Mouse (Mus musculus) neural tube, embryonic 12.5 days (tissue): ENCODE measurements at regions not wholly inside any gene's neighbourhood (a gene's known extent, or its start where the extent isn't known, plus 50 kb on each side); places are given as distances from the start of the nearest gene placed in this dataset.

ENCODE experiments used
- ATAC-seq: fragments of 200-750 bp; cut with Nextera tagmentation; 2 replicates; pipeline ENCODE4 v1.8.0; 2017; ENCODE audit warnings: low read depth, mild to moderate bottlenecking, moderate TSS enrichment, moderate library complexity; ENCODE audit not compliant: low FRiP score
- H3K27ac ChIP-seq: fragments of 300-500 bp; sonication (generic); 2 replicates; pipeline ENCODE4 v1.5.1; 2016
- H3K27me3 ChIP-seq: fragments of 300-500 bp; sonication (generic); replicated peaks from 2 replicates; pipeline ENCODE4 v1.6.1; 2016; ENCODE audit warnings: mild to moderate bottlenecking
- H3K36me3 ChIP-seq: fragments of 300-500 bp; sonication (generic); 2 replicates; pipeline ENCODE4 v1.6.1; 2016; ENCODE audit warnings: mild to moderate bottlenecking
- H3K4me1 ChIP-seq: fragments of 300-500 bp; sonication (generic); 2 replicates; pipeline ENCODE4 v1.6.1; 2016
- H3K4me2 ChIP-seq: fragments of 300-500 bp; sonication (generic); replicated peaks from 2 replicates; pipeline ENCODE4 v1.6.1; 2016; ENCODE audit warnings: mild to moderate bottlenecking
- H3K4me3 ChIP-seq: fragments of 300-500 bp; sonication (generic); 2 replicates; pipeline ENCODE4 v1.5.1; 2016
- H3K9ac ChIP-seq: fragments of 300-500 bp; sonication (generic); 2 replicates; pipeline ENCODE4 v1.6.1; 2016; ENCODE audit warnings: mild to moderate bottlenecking
- H3K9me3 ChIP-seq: fragments of 300-500 bp; sonication (generic); 2 replicates; pipeline ENCODE4 v1.6.1; 2016; ENCODE audit warnings: mild to moderate bottlenecking
- WGBS: fragments of 180-500 bp; shearing (Covaris S2); methylation state at CpG from one replicate; pipeline ENCODE4 v1.1.7; 2016; 5-methylcytosine and 5-hydroxymethylcytosine counted together

- no peaks in the 10 kb centered on the region for H3K9me3 ChIP-seq
- H3K9ac ChIP-seq: no peak overlapping the region
- no peak overlapping the region for H3K4me3 ChIP-seq
- WGBS: 36% methylated on average over 1 of the region's 1 CpGs
- ATAC-seq: 0 out of 2 replicates have a peak, but pooled peaks have one; percentile 21
- no peaks in the 10 kb centered on the region for H3K36me3 ChIP-seq
- no peak overlapping the region for H3K4me2 ChIP-seq
- no peaks in the 10 kb centered on the region for H3K4me1 ChIP-seq
- H3K27ac ChIP-seq: no peak overlapping the region
- no peaks in the 10 kb centered on the region for H3K27me3 ChIP-seq
Observed at GRCm38 (mm10) chr12:77901254-77901653, 292.8 kb upstream of the Gm6657 start.

DNA sequence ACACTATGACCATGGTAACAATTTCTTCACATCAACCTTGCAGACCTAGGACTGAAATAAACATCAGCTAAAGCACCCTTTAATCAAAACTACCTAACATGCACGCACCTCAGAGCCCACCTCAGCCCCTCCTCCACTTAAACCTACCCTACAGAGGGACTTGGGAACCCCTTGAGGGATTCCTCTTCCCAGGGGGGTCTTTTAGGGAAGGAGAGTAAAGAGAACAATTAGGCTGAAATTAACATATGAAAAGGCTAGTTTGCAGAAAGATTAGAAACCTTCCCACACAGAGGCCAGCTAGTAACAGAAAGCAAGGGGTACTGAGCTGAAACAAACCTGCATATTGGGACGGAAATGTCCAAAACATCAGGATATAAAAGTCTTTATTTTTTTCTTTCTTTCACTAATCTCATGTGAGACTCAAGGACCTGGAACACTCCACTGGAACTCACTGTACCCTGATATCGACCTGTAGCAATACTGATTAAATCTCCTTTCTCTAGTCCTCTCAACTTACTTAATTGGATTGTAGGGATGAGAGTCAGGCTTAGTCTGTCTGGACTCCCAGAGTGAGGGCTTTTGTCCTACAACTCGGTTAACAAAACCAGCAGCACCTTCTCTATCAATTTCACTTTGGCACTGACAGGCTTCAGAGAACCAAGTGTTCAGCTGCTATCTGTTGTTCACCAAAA, 281.0 kb upstream of the Gm6657 start:
- H3K27me3 ChIP-seq: no peaks in the 10 kb centered on the region
- peaks cover 5% of the 10 kb centered on the region; the same call in 1 of the 2 replicates for H3K4me1 ChIP-seq
- ATAC-seq: no peak
- no peak overlapping the region for H3K27ac ChIP-seq
- 25% methylated on average over 4 of the region's 4 CpGs for WGBS
- H3K4me3 ChIP-seq: no peak overlapping the region
- H3K36me3 ChIP-seq: no peaks in the 10 kb centered on the region
- no peak overlapping the region for H3K9ac ChIP-seq
- H3K4me2 ChIP-seq: no peak overlapping the region
- no peaks in the 10 kb centered on the region for H3K9me3 ChIP-seq

DNA sequence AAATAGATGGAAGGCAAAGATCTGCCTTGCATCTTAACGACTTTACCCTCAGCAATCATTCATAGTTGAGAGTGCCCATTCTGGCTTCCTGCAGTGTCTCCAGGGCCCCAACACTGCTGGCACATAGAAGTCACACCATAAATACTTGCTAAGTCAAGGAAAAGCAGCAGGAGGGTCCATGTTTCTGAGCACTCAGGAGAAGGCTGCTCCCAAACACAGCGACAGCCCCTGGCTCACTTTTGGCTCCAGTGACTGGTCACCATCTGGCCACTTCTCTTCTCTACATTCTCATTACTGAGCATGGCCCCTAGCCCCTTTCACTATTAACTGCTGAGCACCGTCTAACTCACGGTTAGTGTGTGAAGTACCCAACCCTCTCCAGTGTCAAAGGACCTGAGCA, 265.3 kb upstream of the Gm6657 start:
- Histone ChIP-seq H3K9ac (no peak overlapping the region), H3K27ac (no peak overlapping the region), H3K4me1 (peaks cover 7% of the 10 kb centered on the region; the same call in 1 of the 2 replicates), H3K36me3 (no peaks in the 10 kb centered on the region), H3K4me3 (no peak overlapping the region), H3K27me3 (no peaks in the 10 kb centered on the region), H3K4me2 (no peak overlapping the region), H3K9me3 (no peaks in the 10 kb centered on the region)
- WGBS: 24% methylated on average over 4 of the region's 4 CpGs
- ATAC-seq: peak; percentile 66

DNA sequence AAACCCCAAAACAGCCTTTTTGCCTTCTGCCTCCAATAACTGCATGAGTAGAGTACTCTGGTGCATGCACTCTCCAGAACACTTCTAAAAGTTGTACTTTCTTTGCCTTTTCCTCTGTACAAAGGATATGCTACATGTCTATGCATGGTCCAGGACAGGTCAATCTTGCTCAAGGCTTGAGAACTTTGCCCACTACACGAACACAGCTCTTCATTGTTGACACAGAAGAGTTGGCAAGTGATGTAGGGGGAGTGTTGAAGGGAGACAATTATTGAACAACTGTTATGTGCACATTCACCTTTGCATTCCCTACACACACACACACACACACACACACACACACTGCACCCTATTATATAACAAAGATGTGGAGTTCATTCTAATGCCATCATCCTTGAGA, 264.5 kb upstream of the Gm6657 start:
- Histone ChIP-seq H3K4me2 (no peak overlapping the region), H3K36me3 (no peaks in the 10 kb centered on the region), H3K9me3 (no peaks in the 10 kb centered on the region), H3K4me3 (no peak overlapping the region), H3K27me3 (no peaks in the 10 kb centered on the region), H3K4me1 (peaks cover 7% of the 10 kb centered on the region; the same call in 1 of the 2 replicates), H3K27ac (no peak overlapping the region), H3K9ac (no peak overlapping the region)
- 76% methylated on average over 1 of the region's 1 CpGs for WGBS
- ATAC-seq: no peak

GRCm38 (mm10) chr12:77943960-77944359, 250.1 kb upstream of the Gm6657 start:
- WGBS: 87% methylated on average over 8 of the region's 8 CpGs
- Histone ChIP-seq H3K36me3 (no peaks in the 10 kb centered on the region), H3K9ac (no peak overlapping the region), H3K4me1 (no peaks in the 10 kb centered on the region), H3K9me3 (no peaks in the 10 kb centered on the region), H3K27me3 (no peaks in the 10 kb centered on the region), H3K4me3 (no peak overlapping the region), H3K27ac (no peak overlapping the region), H3K4me2 (no peak overlapping the region)
- no peak for ATAC-seq

DNA sequence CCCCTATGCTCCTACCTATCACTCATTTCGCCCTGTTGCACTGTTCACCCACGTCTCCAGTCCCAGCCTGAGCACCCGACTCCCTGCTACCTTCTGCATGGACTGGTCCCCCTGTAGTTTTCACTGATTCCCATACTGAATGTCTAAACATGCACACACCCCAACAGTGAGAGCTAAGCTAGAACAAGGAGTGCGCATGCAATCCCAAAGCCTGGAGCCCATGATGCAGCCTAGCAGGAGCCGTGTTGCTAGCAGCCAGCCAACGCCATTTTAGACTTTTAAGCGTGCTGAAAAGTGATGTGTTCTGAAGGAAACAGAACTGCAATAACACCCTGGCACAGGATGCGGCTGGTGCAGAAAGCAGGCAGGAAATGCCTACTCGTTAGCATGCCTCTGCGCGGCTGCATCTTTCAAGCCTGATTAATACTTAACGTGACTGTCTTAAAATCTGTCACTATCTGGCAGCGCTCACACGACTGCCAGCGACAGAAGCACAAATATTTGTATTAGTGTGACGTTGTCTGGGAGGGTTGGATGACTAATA, 244.5 kb upstream of the Gm6657 start:
- no peaks in the 10 kb centered on the region for H3K9me3 ChIP-seq
- no peak overlapping the region for H3K9ac ChIP-seq
- 56% methylated on average over 16 of the region's 16 CpGs for WGBS
- no peaks in the 10 kb centered on the region for H3K27me3 ChIP-seq
- peak overlapping the region; percentile 40 for H3K4me2 ChIP-seq
- no peak for ATAC-seq
- H3K36me3 ChIP-seq: no peaks in the 10 kb centered on the region
- no peak overlapping the region for H3K27ac ChIP-seq
- H3K4me1 ChIP-seq: 0 out of 2 replicates have a peak, but pooled peaks cover 3% of the 10 kb centered on the region
- no peak overlapping the region for H3K4me3 ChIP-seq

DNA sequence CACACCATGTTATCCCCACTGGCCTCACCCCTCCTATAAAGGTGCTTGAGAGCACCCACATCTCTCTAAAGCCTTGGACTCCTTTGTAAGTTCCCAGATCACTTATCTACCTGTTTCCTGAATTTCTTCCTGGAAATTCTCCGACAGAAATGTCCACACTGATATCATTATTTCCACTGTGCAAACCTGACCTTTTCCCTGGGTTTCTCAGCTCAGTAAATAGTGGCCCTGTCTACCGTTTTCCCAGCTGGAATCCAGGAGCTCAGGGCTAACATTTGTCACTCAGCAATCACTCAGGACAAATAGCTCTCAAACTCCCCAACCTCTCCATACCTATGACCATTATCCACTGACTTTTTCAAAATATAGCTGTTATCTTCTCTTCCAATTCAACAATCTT, 241.6 kb upstream of the Gm6657 start:
- ATAC-seq: no peak
- no peaks in the 10 kb centered on the region for H3K9me3 ChIP-seq
- no peak overlapping the region for H3K4me3 ChIP-seq
- H3K27ac ChIP-seq: no peak overlapping the region
- 0 out of 2 replicates have a peak, but pooled peaks cover 3% of the 10 kb centered on the region for H3K4me1 ChIP-seq
- no peaks in the 10 kb centered on the region for H3K27me3 ChIP-seq
- no peak overlapping the region for H3K9ac ChIP-seq
- H3K36me3 ChIP-seq: no peaks in the 10 kb centered on the region
- 70% methylated on average over 2 of the region's 2 CpGs for WGBS
- H3K4me2 ChIP-seq: no peak overlapping the region

- no peak for ATAC-seq
- 90% methylated on average over 6 of the region's 6 CpGs for WGBS
Observed at GRCm38 (mm10) chr12:77962631-77963030, 231.4 kb upstream of the Gm6657 start.

GRCm38 (mm10) chr12:77968543-77968942, 225.5 kb upstream of the Gm6657 start:
- Histone ChIP-seq H3K4me3 (no peak overlapping the region), H3K4me1 (no peaks in the 10 kb centered on the region), H3K4me2 (no peak overlapping the region), H3K27ac (no peak overlapping the region), H3K9me3 (0 out of 2 replicates have a peak, but pooled peaks cover 3% of the 10 kb centered on the region), H3K36me3 (no peaks in the 10 kb centered on the region), H3K27me3 (no peaks in the 10 kb centered on the region), H3K9ac (no peak overlapping the region)
- 61% methylated on average over 3 of the region's 3 CpGs for WGBS
- no peak for ATAC-seq

More at GRCm38 (mm10) chr12:77962631-77963030, 231.4 kb upstream of the Gm6657 start:
- H3K9ac ChIP-seq: no peak overlapping the region
- no peaks in the 10 kb centered on the region for H3K36me3 ChIP-seq
- no peaks in the 10 kb centered on the region for H3K4me1 ChIP-seq
- no peak overlapping the region for H3K4me2 ChIP-seq
- no peaks in the 10 kb centered on the region for H3K27me3 ChIP-seq
- H3K4me3 ChIP-seq: no peak overlapping the region
- H3K27ac ChIP-seq: no peak overlapping the region
- 0 out of 2 replicates have a peak, but pooled peaks cover 3% of the 10 kb centered on the region for H3K9me3 ChIP-seq

DNA sequence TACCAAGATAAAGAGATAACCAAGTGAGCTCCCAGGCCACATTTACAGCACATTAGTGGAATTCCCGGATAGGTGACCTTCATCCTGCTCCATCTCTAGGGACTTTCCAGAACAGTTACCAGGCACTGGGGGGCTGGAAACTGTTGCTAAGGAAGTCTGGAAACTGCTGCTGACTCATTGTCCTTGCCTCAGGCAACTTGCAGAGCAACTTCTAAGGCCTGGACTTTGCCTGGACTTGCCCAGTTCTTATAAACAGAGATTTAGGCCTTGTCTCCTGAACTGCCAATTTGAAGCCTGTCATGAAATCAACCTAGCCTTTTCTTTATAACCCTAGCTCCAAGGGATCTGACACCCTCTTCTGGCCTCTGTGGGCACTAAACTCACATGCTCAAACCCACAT, 224.0 kb upstream of the Gm6657 start:
- Histone ChIP-seq H3K9me3 (0 out of 2 replicates have a peak, but pooled peaks cover 3% of the 10 kb centered on the region), H3K27ac (no peak overlapping the region), H3K4me1 (no peaks in the 10 kb centered on the region), H3K4me3 (no peak overlapping the region), H3K9ac (no peak overlapping the region), H3K27me3 (no peaks in the 10 kb centered on the region), H3K4me2 (no peak overlapping the region), H3K36me3 (no peaks in the 10 kb centered on the region)
- 75% methylated on average over 1 of the region's 1 CpGs for WGBS
- no peak for ATAC-seq

DNA sequence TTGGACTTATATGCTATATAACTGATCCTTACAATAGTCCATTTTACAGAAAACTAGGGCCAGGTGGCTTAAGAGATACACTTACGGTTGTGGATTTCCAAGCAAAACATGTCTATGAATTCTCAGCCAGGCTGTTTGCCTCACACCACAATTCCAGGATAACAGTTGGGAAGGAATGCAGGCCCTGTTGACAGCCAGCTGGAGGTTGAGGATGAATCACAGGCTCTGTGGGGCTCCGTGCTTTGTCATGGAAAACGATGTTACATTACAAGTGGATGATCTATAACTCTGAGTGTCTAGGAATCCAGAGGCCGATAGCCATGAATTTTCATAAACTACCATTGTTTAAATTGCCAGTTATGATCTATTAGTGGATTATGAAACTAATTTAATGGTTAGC, 221.9 kb upstream of the Gm6657 start:
- H3K4me3 ChIP-seq: no peak overlapping the region
- no peaks in the 10 kb centered on the region for H3K4me1 ChIP-seq
- H3K9ac ChIP-seq: no peak overlapping the region
- H3K27me3 ChIP-seq: no peaks in the 10 kb centered on the region
- H3K27ac ChIP-seq: no peak overlapping the region
- no peak for ATAC-seq
- 33% methylated on average over 4 of the region's 4 CpGs for WGBS
- H3K9me3 ChIP-seq: no peaks in the 10 kb centered on the region
- no peak overlapping the region for H3K4me2 ChIP-seq
- H3K36me3 ChIP-seq: no peaks in the 10 kb centered on the region

GRCm38 (mm10) chr12:77976952-77977351, 217.1 kb upstream of the Gm6657 start:
- H3K4me1 ChIP-seq: no peaks in the 10 kb centered on the region
- 81% methylated on average over 2 of the region's 2 CpGs for WGBS
- no peak overlapping the region for H3K4me3 ChIP-seq
- H3K9ac ChIP-seq: no peak overlapping the region
- H3K4me2 ChIP-seq: no peak overlapping the region
- H3K27ac ChIP-seq: no peak overlapping the region
- H3K9me3 ChIP-seq: no peaks in the 10 kb centered on the region
- ATAC-seq: no peak
- no peaks in the 10 kb centered on the region for H3K27me3 ChIP-seq
- no peaks in the 10 kb centered on the region for H3K36me3 ChIP-seq

GRCm38 (mm10) chr12:77986738-77987137, 207.3 kb upstream of the Gm6657 start:
- Histone ChIP-seq H3K36me3 (no peaks in the 10 kb centered on the region), H3K4me3 (no peak overlapping the region), H3K4me2 (no peak overlapping the region), H3K9ac (no peak overlapping the region), H3K27me3 (no peaks in the 10 kb centered on the region), H3K9me3 (no peaks in the 10 kb centered on the region), H3K4me1 (no peaks in the 10 kb centered on the region), H3K27ac (no peak overlapping the region)
- no peak for ATAC-seq
- 81% methylated on average over 8 of the region's 8 CpGs for WGBS
